Mouse (Mus musculus) kidney, adult 2 months (tissue): ENCODE data around the gene Hoxc5.

Experiments used
- CTCF ChIP-seq: fragments of 200-500 bp; conservative IDR thresholded peaks from 2 replicates; pipeline ENCODE4 v1.5.1; 2011; ENCODE audit warnings: low read depth, mild to moderate bottlenecking, control low read depth, low read length, moderate library complexity, mixed read lengths; ENCODE audit not compliant: insufficient read depth, insufficient read length
- POLR2A ChIP-seq: fragments of 200-500 bp; IDR thresholded peaks from one replicate; pipeline ENCODE4 v1.6.1; 2011; ENCODE audit warnings: low read depth, low read length, control low read depth

DNA sequence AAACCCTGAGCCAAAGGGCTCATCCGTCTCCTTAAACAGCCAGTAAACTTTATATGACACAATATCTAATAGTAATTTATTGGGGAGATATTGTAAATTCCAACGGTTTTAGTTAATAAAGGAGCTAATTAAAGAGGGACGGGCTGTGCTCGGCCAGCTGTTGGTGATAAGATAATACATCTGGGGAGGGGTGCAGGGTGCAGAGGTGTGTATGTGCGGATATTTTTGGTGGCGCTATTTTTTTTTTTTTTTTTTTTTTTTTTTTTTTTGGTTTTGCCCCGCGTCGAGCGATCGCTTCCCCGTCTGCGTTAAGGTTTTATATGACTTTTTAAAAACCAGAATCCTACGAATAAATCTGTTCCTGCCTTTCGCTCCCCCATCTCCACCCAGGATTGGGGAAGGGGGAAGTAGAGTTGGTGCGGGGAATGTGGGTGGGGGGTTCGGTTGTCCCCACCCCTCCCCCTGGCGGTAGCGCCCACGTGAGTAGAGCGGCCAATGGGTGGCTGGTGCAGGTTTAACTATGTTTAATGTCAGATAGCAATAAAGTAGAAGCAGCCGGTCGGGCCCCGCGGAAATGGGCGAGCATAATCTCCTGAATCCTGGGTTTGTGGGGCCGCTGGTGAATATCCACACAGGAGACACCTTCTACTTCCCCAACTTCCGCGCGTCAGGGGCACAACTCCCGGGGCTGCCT is 30.8 kb upstream of the Hoxc5 start, which contains the start of gene Hoxc12:
- TF ChIP-seq CTCF (no peak), POLR2A (no peak)
